Comparison of ENCODE assay signal across 14 mouse cellular contexts in genomic region chr17:56634023-56634422, GRCm38 (mm10).
"Had no signal": no experiment of that assay in that cellular context is flagged by ENCODE, and none has a peak within 500 bp of the region (broad histone marks: within the 10 kb centered on the region; RNA-seq: fewer than 3 reads in every experiment).

No protein-coding gene starts in this region.

- H3K27me3 ChIP-seq: limb, embryonic 13.5 days; lung, embryonic 15.5 days; neural tube, embryonic 13.5 days had no signal

- DNase-seq: kidney, adult 11 months; kidney, adult 9 months; kidney, postnatal 36 days; left cerebral cortex, postnatal 4 days; lung, postnatal 14 days; right cerebral cortex, postnatal 25 days; thymus, adult 18-20 months; thymus, postnatal 14 days had no signal

- H3K36me3 ChIP-seq: limb, embryonic 13.5 days; liver, embryonic 15.5 days; lung, embryonic 15.5 days; midbrain, embryonic 12.5 days; neural tube, embryonic 13.5 days had no signal

- ATAC-seq: midbrain, embryonic 16.5 days had no signal
